Mouse (Mus musculus) ovary, postnatal 14 days (tissue): ENCODE measurements at regions not wholly inside any gene's neighbourhood (a gene's known extent, or its start where the extent isn't known, plus 50 kb on each side); places are given as distances from the start of the nearest gene placed in this dataset.
A peak's percentile ranks its signal among the peaks of the same experiment; 100 is the strongest.

Source experiments
- DNase-seq: peaks from one replicate; pipeline ENCODE4 v3.0.0; 2022; ENCODE audit warnings: low spot score

GRCm38 (mm10) chr7:69577754-69578153 lies 788.8 kb downstream of the Nr2f2 start:
- no peak for DNase-seq

- DNase-seq: no peak
Observed at GRCm38 (mm10) chr7:69576596-69576995, 789.9 kb downstream of the Nr2f2 start.

- no peak for DNase-seq
Observed at GRCm38 (mm10) chr7:69573730-69574129, 792.8 kb downstream of the Nr2f2 start.

GRCm38 (mm10) chr7:69572626-69573394 lies 793.7 kb downstream of the Nr2f2 start:
- DNase-seq: no peak

GRCm38 (mm10) chr7:69566949-69567348 lies 799.6 kb downstream of the Nr2f2 start:
- DNase-seq: no peak

GRCm38 (mm10) chr7:69564432-69564831 lies 802.1 kb downstream of the Nr2f2 start:
- DNase-seq: no peak

GRCm38 (mm10) chr7:69554776-69555175 lies 805.7 kb upstream of the Arrdc4 start:
- no peak for DNase-seq

GRCm38 (mm10) chr7:69553981-69554380 lies 804.9 kb upstream of the Arrdc4 start:
- DNase-seq: no peak

- no peak for DNase-seq
Observed at GRCm38 (mm10) chr7:69536072-69536471, 787.0 kb upstream of the Arrdc4 start.

GRCm38 (mm10) chr7:69513966-69514365 lies 764.9 kb upstream of the Arrdc4 start:
- no peak for DNase-seq

- DNase-seq: no peak
Observed at GRCm38 (mm10) chr7:69510389-69510788, 761.3 kb upstream of the Arrdc4 start.

- no peak for DNase-seq
Observed at GRCm38 (mm10) chr7:69493062-69493930, 744.3 kb upstream of the Arrdc4 start.

- peak; percentile 76 for DNase-seq
Observed at GRCm38 (mm10) chr7:69490566-69491466, 741.8 kb upstream of the Arrdc4 start.

GRCm38 (mm10) chr7:69488630-69489029 lies 739.6 kb upstream of the Arrdc4 start:
- no peak for DNase-seq

- no peak for DNase-seq
Observed at GRCm38 (mm10) chr7:69487111-69487510, 738.1 kb upstream of the Arrdc4 start.

- DNase-seq: no peak
Observed at GRCm38 (mm10) chr7:69484552-69484951, 735.5 kb upstream of the Arrdc4 start.
